Mouse (Mus musculus) CD4-positive, CD25-positive, alpha-beta regulatory T cell, adult 2 months (primary cell): Measurements from ENCODE around the gene Ankrd33.

Experiments
- DNase-seq: peaks from one replicate; pipeline ENCODE4 v3.0.0-alpha.2; 2012; ENCODE audit warnings: low read depth, low spot score

Gene Ankrd33

GRCm38 (mm10) chr15:101115511-101116110 lies at the start of gene Ankrd33:
Gene Ankrd33, plus strand, starts transcription at chr15:101115755.
- no peak for DNase-seq

DNA sequence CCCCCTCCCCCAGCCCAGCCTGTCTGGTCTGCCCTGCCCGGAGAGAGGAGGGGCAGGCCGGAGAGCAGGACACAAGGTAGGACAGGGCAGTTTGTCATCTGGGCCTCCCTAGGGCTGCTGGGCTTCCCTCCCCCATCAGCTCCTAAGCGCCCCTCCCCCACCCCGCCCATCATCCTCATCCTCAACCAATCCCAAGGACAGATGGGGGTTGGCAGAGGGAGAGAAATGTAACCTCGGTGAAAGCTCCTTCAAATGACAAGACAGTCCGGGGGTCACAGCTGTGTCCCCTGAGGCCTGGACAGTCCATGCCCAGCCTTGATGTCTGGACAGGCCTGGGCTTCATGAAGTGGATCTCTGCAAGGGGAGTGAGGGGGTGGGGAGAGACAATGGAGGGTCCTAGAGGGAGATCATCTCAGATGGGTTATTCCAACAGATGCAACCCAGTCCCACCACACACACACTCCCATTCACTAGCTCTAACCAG lies 49.1 kb upstream of the Ankrd33 start:
- DNase-seq, result no peak

DNA sequence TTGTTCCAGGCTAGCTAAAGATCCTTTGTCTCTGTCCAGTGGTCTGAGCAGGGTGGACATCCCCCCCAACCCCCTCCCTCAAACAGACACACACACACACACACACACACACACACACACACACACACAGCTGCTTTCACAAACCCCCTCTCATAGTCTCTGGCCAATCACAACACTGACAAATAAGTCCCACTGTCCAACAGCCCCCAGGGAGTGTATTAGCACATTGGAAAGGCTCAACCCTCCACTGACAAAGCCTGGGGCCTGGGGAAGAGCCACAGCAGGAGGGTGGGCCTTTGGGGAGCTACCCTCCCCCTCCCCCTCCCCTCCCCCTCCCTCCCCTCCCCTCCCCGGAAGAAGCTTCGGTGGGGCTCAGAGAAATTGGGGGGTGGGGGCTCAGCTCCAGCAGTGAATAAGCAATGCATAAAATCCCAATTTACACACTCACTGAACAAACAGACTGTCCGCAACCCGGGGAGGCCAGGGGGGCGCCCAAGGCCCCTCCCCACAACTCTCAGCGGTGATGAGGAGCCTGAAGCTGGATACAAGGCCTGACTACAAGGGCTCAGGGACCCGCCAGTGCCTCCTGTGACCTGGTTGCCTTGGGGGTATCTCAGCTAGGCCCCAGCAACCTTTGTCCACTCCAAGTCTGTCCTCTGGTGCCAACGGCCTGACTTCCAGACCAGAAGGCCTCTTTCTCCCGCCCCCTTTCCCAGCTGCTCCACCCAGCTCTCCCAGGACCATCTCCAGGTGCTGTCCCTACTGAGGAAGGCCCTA lies 48.4 kb upstream of the Ankrd33 start:
- DNase-seq, result no peak

DNA sequence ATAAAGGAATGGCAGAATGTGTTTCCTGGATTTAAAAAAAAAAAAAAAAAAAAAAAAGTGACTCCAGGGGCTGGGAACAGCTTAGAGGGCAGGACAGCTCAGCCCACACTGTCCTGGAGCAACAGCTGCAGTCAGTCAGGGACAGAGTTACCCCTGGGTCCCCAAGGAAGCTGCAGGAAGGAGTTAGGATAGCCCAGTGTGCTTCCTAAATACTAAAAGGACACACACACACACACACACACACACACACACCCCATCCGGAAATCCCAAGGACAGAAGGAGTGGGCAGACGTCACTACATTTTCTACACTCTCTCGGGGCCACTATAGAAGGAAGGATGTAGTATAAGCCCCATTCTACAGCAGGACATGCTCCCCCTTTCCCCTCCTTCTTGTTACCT lies 47.5 kb upstream of the Ankrd33 start:
- no peak for DNase-seq

DNA sequence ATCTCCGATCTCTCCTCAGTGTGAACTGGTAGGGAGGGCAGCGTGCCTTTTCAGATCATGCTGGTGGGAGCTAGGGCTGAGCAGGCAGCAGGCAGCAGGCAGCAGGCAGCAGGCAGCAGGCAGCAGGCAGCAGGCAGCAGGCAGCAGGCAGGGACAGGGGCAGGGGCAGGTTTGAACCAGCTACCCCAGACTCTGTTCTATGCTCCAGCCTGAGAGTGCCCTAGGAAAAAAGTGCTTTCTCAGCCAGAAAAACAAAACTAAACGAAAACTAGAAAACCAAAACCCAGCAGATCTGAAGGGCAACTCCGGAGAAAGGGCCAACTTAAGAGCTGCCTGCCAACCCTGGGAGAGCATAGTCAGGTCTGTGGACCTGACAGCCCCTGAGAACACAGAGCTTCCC lies 46.9 kb upstream of the Ankrd33 start:
- DNase-seq, result no peak

DNA sequence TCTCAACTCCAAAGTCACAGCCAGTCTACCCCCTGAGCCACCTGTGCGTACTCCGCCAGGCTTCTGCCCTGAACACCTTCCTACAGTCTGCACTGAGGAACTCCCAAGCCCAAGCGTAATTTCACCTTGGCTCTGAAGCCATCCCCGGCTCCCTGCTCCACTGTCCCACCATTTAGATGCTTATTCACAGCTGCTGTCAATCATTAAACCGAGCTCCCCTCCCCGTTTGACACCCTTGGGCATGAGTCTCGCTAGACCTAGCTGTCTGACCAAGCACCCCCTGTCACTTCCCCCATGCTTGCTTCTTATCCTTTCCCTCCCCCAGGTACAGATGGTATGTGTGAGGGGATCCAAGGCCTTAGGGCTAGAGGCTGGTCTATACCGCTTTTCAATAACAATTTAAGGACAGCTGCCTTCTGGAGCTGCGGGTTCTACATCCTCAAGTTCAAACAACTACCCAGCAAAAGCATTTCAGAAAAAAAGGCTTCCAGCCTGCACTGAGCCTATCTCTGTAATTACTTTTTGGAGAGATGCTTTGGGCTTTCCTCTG lies 45.8 kb upstream of the Ankrd33 start:
- no peak for DNase-seq

GRCm38 (mm10) chr15:101070762-101071161 lies 44.8 kb upstream of the Ankrd33 start:
- no peak for DNase-seq

GRCm38 (mm10) chr15:101072736-101073135 lies 42.8 kb upstream of the Ankrd33 start:
- DNase-seq, result no peak

- DNase-seq, result no peak
These were observed 41.5 kb upstream of the Ankrd33 start for GRCm38 (mm10) chr15:101074067-101074466.

- no peak for DNase-seq
These were observed 40.4 kb upstream of the Ankrd33 start for GRCm38 (mm10) chr15:101075150-101075549.

DNA sequence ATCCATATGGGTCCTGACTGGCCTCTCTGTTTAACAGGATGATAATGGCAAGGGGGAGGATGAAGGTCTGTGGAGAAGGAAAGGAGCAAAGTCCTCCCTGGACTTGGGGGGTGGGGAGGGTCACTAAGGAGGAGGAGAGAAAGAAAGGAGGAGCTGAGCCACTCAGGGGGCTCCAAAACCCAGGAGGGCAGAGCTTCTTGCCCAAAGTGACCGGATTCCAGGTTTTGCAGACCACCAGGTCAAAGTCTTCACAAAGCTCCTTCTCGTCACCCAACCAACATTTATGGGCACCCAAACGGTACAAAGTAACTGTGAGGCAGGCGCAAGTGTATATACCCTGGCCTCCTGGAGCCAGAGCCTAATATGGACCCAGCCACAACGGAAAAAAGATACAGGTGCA lies 39.9 kb upstream of the Ankrd33 start:
- DNase-seq, result no peak

DNA sequence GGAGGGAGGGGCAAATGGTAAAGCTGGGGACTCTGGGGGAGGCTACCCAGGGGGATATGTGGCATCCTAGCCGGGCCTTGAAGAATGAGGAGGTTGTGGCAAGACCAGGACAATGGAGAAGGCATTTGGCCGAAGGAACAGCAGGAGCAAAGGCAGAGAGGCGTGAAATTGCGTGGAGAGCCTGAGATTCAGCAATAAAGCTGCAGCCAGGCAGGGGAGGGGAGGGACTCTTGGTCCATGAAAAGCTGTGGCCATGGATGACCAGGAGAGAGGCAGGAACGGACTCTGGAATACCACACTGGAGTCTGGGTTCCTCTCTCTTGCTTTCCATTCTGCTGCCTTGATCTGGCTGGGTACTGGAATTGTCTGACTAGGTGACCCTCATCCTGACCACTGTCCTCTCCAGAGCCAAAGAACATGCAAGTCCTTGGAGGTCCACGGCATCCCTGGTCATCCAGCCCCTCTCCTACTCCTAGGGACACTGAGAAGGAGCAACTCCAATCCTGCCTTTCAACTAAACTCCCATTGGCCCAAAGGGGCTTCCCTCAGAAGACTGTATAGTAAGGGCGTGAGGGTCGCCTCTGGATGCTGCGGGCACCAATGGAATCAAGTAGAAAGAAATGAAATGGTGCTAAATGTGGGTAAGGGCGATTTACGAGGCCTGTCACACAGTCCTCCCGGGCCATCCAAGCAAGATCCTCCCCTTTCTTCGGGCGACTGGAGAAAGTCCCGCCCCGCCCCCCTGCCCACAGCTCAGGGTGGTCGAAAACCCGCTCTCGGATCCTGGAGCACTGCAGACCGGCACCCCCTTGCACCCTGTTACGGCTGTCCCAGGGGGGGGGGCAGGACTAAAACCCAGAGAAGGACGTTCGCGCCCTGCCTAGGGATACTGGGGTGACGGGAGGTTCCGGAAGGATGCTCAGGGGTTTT lies 39.2 kb upstream of the Ankrd33 start:
- DNase-seq, result no peak

- no peak for DNase-seq
These were observed 38.3 kb upstream of the Ankrd33 start for GRCm38 (mm10) chr15:101077001-101077812.

DNA sequence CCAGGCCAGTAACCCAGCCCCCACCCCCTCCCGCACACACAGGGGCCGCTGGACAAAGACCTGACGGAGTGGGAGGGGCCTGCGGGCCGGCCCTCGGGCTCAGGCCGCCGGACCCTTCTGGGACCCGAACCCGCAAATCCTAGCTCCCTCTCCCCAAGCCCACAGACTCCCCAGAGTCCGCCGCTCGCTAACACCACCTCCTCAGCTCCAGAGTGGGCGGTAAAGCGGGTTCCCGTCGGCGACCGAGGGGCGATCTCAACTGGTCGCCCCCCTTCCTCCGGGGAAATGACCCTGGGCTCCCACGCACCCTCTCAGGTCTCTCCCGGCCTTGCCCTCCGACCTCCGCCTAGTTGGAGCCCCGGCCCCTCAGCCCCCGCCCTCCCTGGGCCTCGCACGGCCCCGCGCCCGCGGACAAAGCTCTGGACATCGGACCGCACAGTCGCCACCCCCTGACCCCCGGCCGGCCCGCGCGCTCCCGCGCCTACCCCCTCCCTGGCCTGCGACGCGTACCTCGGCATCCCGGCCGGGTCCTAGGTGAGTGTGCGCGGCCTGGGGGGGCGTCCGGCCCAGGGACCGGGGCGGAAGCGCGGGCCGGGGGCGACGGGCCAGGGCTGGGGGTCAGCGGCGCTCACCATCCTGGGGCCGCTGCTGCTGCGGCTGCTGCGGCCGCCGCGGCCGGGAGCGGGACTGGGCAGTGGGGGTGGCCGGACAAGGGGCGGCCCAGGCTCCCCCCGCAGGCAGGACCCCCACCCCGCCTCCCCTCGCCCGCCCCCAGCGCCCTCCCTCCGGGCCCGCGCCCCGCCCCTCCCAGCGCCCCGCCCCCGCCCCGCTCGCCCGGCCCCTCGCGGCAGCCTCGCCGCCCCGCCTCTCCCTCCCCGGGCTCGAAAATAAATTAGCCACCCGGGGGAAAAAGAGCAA lies 37.5 kb upstream of the Ankrd33 start, which contains the start of gene Fignl2:
TSS of gene Fignl2 (minus strand) at position 755 of the 918 bp plus-strand sequence.
- no peak for DNase-seq

- DNase-seq, result peak; percentile 18
These were observed 36.8 kb upstream of the Ankrd33 start for GRCm38 (mm10) chr15:101078731-101079156.

- DNase-seq, result no peak
These were observed 35.5 kb upstream of the Ankrd33 start for GRCm38 (mm10) chr15:101080031-101080520.

DNA sequence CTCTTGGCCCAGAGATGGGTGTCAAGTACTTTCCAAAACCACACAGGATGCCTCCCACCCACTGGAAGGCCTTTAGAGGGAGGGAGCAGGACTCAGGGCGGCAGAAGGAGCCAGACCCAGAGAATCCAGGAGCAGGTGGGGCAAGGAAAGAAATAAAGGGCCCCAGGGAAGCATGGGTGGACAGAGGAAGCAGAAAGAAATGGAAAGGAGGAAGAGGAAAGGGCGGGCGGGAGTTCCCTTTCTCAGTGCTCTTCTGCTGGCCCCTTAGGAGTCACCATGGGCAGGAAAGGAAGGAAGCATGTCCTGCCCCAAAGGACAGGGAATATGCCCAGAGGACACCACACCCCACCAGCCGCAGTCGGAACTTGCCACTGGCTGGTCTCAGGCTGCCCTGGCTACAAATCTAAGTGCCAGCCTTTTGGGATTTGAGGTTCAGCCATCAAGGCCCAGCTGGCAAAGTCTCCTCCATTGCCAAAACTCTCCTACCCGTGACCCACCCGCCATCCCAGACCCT lies 34.5 kb upstream of the Ankrd33 start:
- DNase-seq, result no peak

GRCm38 (mm10) chr15:101082236-101082635 lies 33.3 kb upstream of the Ankrd33 start:
- DNase-seq, result no peak

DNA sequence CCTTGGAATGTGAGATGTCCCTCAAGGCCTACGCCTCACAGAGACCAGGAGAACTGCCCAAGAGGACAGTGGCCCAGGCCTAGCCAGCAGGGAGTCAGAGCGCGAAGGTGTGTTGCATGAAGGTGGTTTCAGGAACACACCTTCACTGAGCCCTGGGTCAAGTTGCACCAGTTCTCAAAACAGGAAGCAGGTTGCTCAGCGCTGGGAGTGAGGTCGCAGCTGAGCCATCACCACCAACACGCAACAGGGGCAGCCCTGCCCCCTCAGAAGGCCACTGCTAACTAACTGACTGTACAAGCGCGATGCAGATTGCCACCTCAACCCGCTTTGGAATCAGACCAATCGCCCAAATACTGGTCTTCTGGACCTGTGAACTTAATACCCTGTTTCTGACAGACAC lies 31.1 kb upstream of the Ankrd33 start:
- no peak for DNase-seq
